Mouse (Mus musculus): ENCODE results near the gene Tln1. TPM values are rescaled to one million over a fixed set of nuclear protein-coding genes. Genes with fewer than 3 reads are reported as not detected.

Gene Tln1
- total and polyA plus RNA-seq, 2 experiments from 2014 or later: 77.2 to 141 TPM

GRCm38 (mm10) chr4:43497946-43498345, 64.5 kb downstream of the Tln1 start:
- H3K4me1 ChIP-seq (ENCODE audit: control insufficient read depth, insufficient read depth): peaks cover 32% of the 10 kb centered on the region
- H3K9me3 ChIP-seq (replicated peaks; ENCODE audit: control insufficient read depth, low read length): no peaks in the 10 kb centered on the region
- WGBS: 47% methylated on average over 4 of the region's 4 CpGs

GRCm38 (mm10) chr4:43497405-43497804, 65.1 kb downstream of the Tln1 start:
- ATAC-seq (ENCODE audit: insufficient read depth, low read depth): no peak

More at GRCm38 (mm10) chr4:43497946-43498345, 64.5 kb downstream of the Tln1 start:
- DNase-seq (ENCODE audit: low spot score) (peak; percentile 4), ATAC-seq (ENCODE audit: insufficient read depth, low read depth) (no peak)
- Histone ChIP-seq H3K36me3 (replicated peaks; ENCODE audit: control insufficient read depth, insufficient read depth, low read length) (peaks cover 15% of the 10 kb centered on the region), H3K9ac (replicated peaks; ENCODE audit: low read depth, low read length) (0 out of 2 replicates have a peak overlapping the region, but pooled peaks have one; percentile 7), H3K4me3 (ENCODE audit: low read depth, low read length) (peak overlapping the region; percentile 57), H3K4me2 (ENCODE audit: low read depth, low read length) (peak overlapping the region; percentile 72), H3K27me3 (ENCODE audit: control insufficient read depth, insufficient read depth, low read length) (no peaks in the 10 kb centered on the region), H3K27ac (ENCODE audit: low read depth) (no peak overlapping the region)
- TF ChIP-seq EP300 (IDR thresholded peaks at IDR 0.05; ENCODE audit: low read depth) (no peak), CTCF (IDR thresholded peaks at IDR 0.05; ENCODE audit: low read depth) (no peak)

GRCm38 (mm10) chr4:43496587-43496986, 65.9 kb downstream of the Tln1 start:
- no peak overlapping the region for H3K27ac ChIP-seq (ENCODE audit: low read depth)
- ATAC-seq (ENCODE audit: insufficient read depth, low read depth) (no peak), DNase-seq (ENCODE audit: low spot score) (peak; percentile 5)
- H3K9me3 ChIP-seq (replicated peaks; ENCODE audit: control insufficient read depth, low read length): no peaks in the 10 kb centered on the region
- no peaks in the 10 kb centered on the region for H3K27me3 ChIP-seq (ENCODE audit: control insufficient read depth, insufficient read depth, low read length)
- WGBS: 41% methylated on average over 6 of the region's 6 CpGs
- H3K4me2 ChIP-seq (ENCODE audit: low read depth, low read length): no peak overlapping the region
- H3K4me3 ChIP-seq (ENCODE audit: low read depth, low read length): no peak overlapping the region
- peaks cover 32% of the 10 kb centered on the region for H3K4me1 ChIP-seq (ENCODE audit: control insufficient read depth, insufficient read depth)
- peaks cover 15% of the 10 kb centered on the region for H3K36me3 ChIP-seq (replicated peaks; ENCODE audit: control insufficient read depth, insufficient read depth, low read length)
- no peak overlapping the region for H3K9ac ChIP-seq (replicated peaks; ENCODE audit: low read depth, low read length)
- TF ChIP-seq CTCF (IDR thresholded peaks at IDR 0.05; ENCODE audit: low read depth) (no peak), EP300 (IDR thresholded peaks at IDR 0.05; ENCODE audit: low read depth) (no peak)

More at GRCm38 (mm10) chr4:43497405-43497804, 65.1 kb downstream of the Tln1 start:
- no peaks in the 10 kb centered on the region for H3K27me3 ChIP-seq (ENCODE audit: control insufficient read depth, insufficient read depth, low read length)
- H3K36me3 ChIP-seq (replicated peaks; ENCODE audit: control insufficient read depth, insufficient read depth, low read length): peaks cover 15% of the 10 kb centered on the region
- no peak overlapping the region for H3K4me3 ChIP-seq (ENCODE audit: low read depth, low read length)
- peak; percentile 4 for DNase-seq (ENCODE audit: low spot score)
- TF ChIP-seq EP300 (IDR thresholded peaks at IDR 0.05; ENCODE audit: low read depth) (no peak), CTCF (IDR thresholded peaks at IDR 0.05; ENCODE audit: low read depth) (no peak)
- H3K9ac ChIP-seq (replicated peaks; ENCODE audit: low read depth, low read length): 0 out of 2 replicates have a peak overlapping the region, but pooled peaks have one; percentile 7
- WGBS: 79% methylated on average over 8 of the region's 8 CpGs
- peaks cover 32% of the 10 kb centered on the region for H3K4me1 ChIP-seq (ENCODE audit: control insufficient read depth, insufficient read depth)
- H3K27ac ChIP-seq (ENCODE audit: low read depth): no peak overlapping the region
- no peak overlapping the region for H3K4me2 ChIP-seq (ENCODE audit: low read depth, low read length)
- H3K9me3 ChIP-seq (replicated peaks; ENCODE audit: control insufficient read depth, low read length): no peaks in the 10 kb centered on the region

GRCm38 (mm10) chr4:43493846-43494240, 68.6 kb downstream of the Tln1 start:
- WGBS: under 1% methylated on average over 9 of the region's 9 CpGs
- Histone ChIP-seq H3K36me3 (replicated peaks; ENCODE audit: control insufficient read depth, insufficient read depth, low read length) (peaks cover 15% of the 10 kb centered on the region), H3K9me3 (replicated peaks; ENCODE audit: control insufficient read depth, low read length) (no peaks in the 10 kb centered on the region), H3K4me2 (ENCODE audit: low read depth, low read length) (peak overlapping the region; percentile 82), H3K27ac (ENCODE audit: low read depth) (peak overlapping the region; percentile 92), H3K9ac (replicated peaks; ENCODE audit: low read depth, low read length) (peak overlapping the region; percentile 90), H3K4me1 (ENCODE audit: control insufficient read depth, insufficient read depth) (peaks cover 26% of the 10 kb centered on the region), H3K4me3 (ENCODE audit: low read depth, low read length) (peak overlapping the region; percentile 91), H3K27me3 (ENCODE audit: control insufficient read depth, insufficient read depth, low read length) (no peaks in the 10 kb centered on the region)
- peak; percentile 7 for DNase-seq (ENCODE audit: low spot score)
- no peak for TF ChIP-seq CTCF (IDR thresholded peaks at IDR 0.05; ENCODE audit: low read depth)
- TF ChIP-seq EP300 (IDR thresholded peaks at IDR 0.05; ENCODE audit: low read depth): no peak
- no peak for ATAC-seq (ENCODE audit: insufficient read depth, low read depth)

- H3K36me3 ChIP-seq (replicated peaks; ENCODE audit: control insufficient read depth, insufficient read depth, low read length): peaks cover 15% of the 10 kb centered on the region
- peak; percentile 93 for DNase-seq (ENCODE audit: low spot score)
- TF ChIP-seq CTCF (IDR thresholded peaks at IDR 0.05; ENCODE audit: low read depth) (no peak), EP300 (IDR thresholded peaks at IDR 0.05; ENCODE audit: low read depth) (no peak)
- peak overlapping the region; percentile 82 for H3K4me2 ChIP-seq (ENCODE audit: low read depth, low read length)
- H3K27ac ChIP-seq (ENCODE audit: low read depth): peak overlapping the region; percentile 92
- peak overlapping the region; percentile 91 for H3K4me3 ChIP-seq (ENCODE audit: low read depth, low read length)
- peaks cover 21% of the 10 kb centered on the region for H3K4me1 ChIP-seq (ENCODE audit: control insufficient read depth, insufficient read depth)
- no peaks in the 10 kb centered on the region for H3K27me3 ChIP-seq (ENCODE audit: control insufficient read depth, insufficient read depth, low read length)
- peak overlapping the region; percentile 90 for H3K9ac ChIP-seq (replicated peaks; ENCODE audit: low read depth, low read length)
- ATAC-seq (ENCODE audit: insufficient read depth, low read depth): peak; percentile 89
- under 1% methylated on average over 47 of the region's 47 CpGs for WGBS
- H3K9me3 ChIP-seq (replicated peaks; ENCODE audit: control insufficient read depth, low read length): no peaks in the 10 kb centered on the region
Observed at GRCm38 (mm10) chr4:43493186-43493845, 69.2 kb downstream of the Tln1 start.

Data from heart, postnatal 0 days (tissue).